Mouse (Mus musculus) forebrain, embryonic 16.5 days (tissue): ENCODE data around the gene Hras. TPM values are rescaled to one million over a fixed set of nuclear protein-coding genes. Genes with fewer than 3 reads are reported as not detected.

ENCODE experiments used
- ATAC-seq: fragments of 200-750 bp; cut with Nextera tagmentation; 2 replicates; pipeline ENCODE4 v1.8.0; 2017; ENCODE audit warnings: mild to moderate bottlenecking, moderate library complexity
- H3K27ac ChIP-seq: fragments of 300-500 bp; sonication (generic); 2 replicates; pipeline ENCODE4 v1.5.1; 2014; ENCODE audit warnings: low read length, control low read depth
- H3K27me3 ChIP-seq: fragments of 300-500 bp; sonication (generic); replicated peaks from 2 replicates; pipeline ENCODE4 v1.6.1; 2014; ENCODE audit warnings: low read length; ENCODE audit not compliant: control insufficient read depth, insufficient read depth
- H3K36me3 ChIP-seq: fragments of 300-500 bp; sonication (generic); 2 replicates; pipeline ENCODE4 v1.6.1; 2014; ENCODE audit not compliant: control insufficient read depth, insufficient read depth
- H3K4me1 ChIP-seq: fragments of 300-500 bp; sonication (generic); replicated peaks from 2 replicates; pipeline ENCODE4 v1.6.1; 2014; ENCODE audit warnings: low read length; ENCODE audit not compliant: control insufficient read depth, insufficient read depth
- H3K4me2 ChIP-seq: fragments of 300-500 bp; sonication (generic); 2 replicates; pipeline ENCODE4 v1.6.1; 2014; ENCODE audit warnings: mild to moderate bottlenecking, low read length, control low read depth
- H3K4me3 ChIP-seq: fragments of 300-500 bp; sonication (generic); replicated peaks from 2 replicates; pipeline ENCODE4 v1.5.1; 2014; ENCODE audit warnings: mild to moderate bottlenecking, low read length, control low read depth
- H3K9ac ChIP-seq: fragments of 300-500 bp; sonication (generic); replicated peaks from 2 replicates; pipeline ENCODE4 v1.6.1; 2014; ENCODE audit warnings: low read depth, low read length, control low read depth
- H3K9me3 ChIP-seq: fragments of 300-500 bp; sonication (generic); 2 replicates; pipeline ENCODE4 v1.6.1; 2016; ENCODE audit warnings: low read length; ENCODE audit not compliant: control insufficient read depth
- WGBS: fragments of 180-500 bp; shearing (Covaris S2); extraction: QIAGEN DNeasy Blood & Tissue Kit; methylation state at CpG from one replicate; pipeline ENCODE4 v1.1.7; 2014; 5-methylcytosine and 5-hydroxymethylcytosine counted together
- polyA plus RNA-seq: library from polyadenylated mRNA; unstranded; fragments of >200 nt; fragmentation: Nextera tagmentation; extraction: Ambion mirVana; gene quantifications from 2 replicates; pipeline ENCODE4 v1.2.1, GENCODE M21; 2015

The Hras gene
- polyA plus RNA-seq, 1 experiment from 2014 or later: 113 TPM

DNA sequence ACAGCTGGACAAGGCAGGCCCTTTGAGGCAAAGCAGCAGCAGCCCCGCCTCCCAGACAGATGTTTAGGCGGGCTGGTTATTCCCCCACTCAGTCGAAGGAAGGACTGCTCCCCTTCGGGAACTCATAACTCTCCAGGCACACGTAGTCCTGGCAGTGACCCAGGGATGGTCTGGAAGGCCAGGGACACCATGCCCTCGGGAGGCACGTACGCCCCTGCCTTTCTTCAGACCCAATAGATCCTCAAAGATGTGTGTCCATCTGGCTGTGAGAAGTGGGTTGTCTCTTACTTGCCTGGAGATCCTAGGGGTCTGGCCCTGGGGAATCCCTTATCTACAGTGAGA is 28.3 kb upstream of the Hras start:
- H3K9ac ChIP-seq: peak overlapping the region; percentile 60
- no peaks in the 10 kb centered on the region for H3K36me3 ChIP-seq
- H3K9me3 ChIP-seq: no peaks in the 10 kb centered on the region
- H3K27me3 ChIP-seq: no peaks in the 10 kb centered on the region
- peaks cover 14% of the 10 kb centered on the region for H3K4me1 ChIP-seq
- H3K4me2 ChIP-seq: peak overlapping the region; percentile 75
- ATAC-seq: no peak
- 3% methylated on average over 8 of the region's 8 CpGs for WGBS
- peak overlapping the region; percentile 38; the same call in 1 of the 2 replicates for H3K27ac ChIP-seq
- H3K4me3 ChIP-seq: peak overlapping the region; percentile 47

DNA sequence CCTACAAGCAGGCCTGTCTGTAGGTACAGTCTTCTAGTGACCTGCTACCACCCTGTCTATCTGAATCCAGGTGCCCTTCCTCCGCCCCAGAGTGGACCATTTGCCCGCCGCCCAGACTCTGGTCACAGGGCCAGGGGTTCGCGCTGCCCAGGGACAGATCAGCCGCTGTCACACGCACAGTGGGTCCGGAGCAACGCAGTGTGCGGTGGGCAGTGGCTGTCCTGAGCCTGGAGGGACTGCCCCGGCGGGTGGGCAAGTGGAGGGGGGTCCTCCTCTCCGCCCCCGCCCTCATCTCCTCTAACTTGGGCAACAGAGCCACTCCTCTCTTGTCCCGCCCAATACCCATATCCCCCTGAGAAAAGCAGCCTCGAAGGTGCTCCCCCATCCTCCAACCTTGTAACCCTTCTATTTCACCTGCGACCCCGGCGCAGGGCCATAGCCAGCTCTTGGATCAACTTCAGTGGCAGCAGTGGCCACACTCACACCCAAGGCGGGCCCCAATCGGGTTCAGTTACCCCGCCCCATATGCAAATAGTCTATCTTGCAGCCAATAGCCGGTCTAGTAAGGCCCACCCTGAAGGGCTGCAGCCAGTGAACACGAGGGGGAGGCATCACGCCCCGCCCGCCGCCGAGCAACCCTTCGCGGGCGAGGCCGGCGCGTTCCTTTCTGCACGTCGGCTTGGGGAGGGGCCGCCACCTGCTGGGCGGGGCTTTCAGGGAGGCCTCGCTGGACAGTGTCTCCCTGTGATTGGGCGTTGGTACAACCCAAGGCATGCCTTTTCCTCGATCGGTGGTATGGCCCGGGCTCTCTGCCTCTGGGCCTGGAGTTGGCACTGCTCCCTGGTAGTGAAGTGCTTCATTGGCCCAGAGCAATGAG is 27.7 kb upstream of the Hras start:
- Histone ChIP-seq H3K27ac (peak overlapping the region; percentile 61), H3K27me3 (no peaks in the 10 kb centered on the region), H3K9ac (peak overlapping the region; percentile 60), H3K36me3 (no peaks in the 10 kb centered on the region), H3K9me3 (no peaks in the 10 kb centered on the region), H3K4me1 (peaks cover 19% of the 10 kb centered on the region), H3K4me2 (peak overlapping the region; percentile 75), H3K4me3 (peak overlapping the region; percentile 47)
- 2% methylated on average over 44 of the region's 44 CpGs for WGBS
- peak; percentile 97 for ATAC-seq

DNA sequence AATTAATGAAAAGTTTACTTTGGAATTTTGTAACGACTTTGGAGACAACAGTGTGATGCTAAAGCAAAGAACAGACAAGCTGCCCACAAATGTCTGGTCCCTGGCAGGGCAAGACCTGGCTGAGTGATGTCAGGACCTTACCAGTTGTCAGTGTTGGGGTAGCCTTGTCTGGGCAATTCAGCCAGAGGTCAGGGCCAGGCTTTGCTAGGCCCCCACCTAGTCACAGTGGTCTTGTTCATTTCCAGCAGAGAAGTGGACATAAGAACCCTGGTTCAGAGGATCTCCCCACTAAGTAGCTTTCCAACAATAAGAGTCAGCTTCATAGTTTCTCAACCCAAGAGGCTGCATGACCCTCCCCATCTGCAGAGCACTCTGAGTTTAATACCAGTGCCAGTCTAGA is 26.6 kb upstream of the Hras start:
- ATAC-seq: no peak
- Histone ChIP-seq H3K27ac (no peak overlapping the region), H3K36me3 (no peaks in the 10 kb centered on the region), H3K9ac (no peak overlapping the region), H3K4me3 (no peak overlapping the region), H3K27me3 (no peaks in the 10 kb centered on the region), H3K9me3 (no peaks in the 10 kb centered on the region), H3K4me1 (peaks cover 25% of the 10 kb centered on the region), H3K4me2 (no peak overlapping the region)
- 74% methylated on average over 1 of the region's 1 CpGs for WGBS

DNA sequence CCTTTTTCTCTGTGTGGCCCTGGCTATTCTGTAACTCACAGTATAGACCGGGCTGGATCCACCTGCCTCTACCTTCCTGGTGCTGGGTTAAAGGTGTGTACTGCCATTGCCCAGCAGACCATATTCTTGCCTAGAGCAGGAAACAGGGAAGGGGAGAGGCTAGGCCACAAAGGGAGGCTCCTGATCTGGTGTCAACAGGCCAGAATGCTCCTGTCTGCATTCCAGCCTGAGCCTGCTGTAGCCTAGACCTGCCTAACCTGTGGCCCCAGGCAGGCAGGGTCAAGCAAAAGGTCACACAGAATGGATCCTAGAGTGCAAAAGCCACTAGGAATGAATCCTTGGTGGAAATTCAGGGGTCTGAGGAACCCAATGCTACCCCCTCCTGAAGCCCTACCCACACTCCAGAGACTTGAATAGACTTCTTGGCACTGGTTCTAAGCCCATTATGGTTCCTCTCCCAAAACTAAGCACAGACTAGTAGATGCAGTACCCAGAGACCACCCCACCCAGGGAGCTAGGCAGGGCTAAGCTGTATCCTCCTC is 25.8 kb upstream of the Hras start:
- H3K9me3 ChIP-seq: no peaks in the 10 kb centered on the region
- 94% methylated on average over 1 of the region's 1 CpGs for WGBS
- no peak overlapping the region for H3K27ac ChIP-seq
- no peaks in the 10 kb centered on the region for H3K27me3 ChIP-seq
- no peaks in the 10 kb centered on the region for H3K36me3 ChIP-seq
- no peak overlapping the region for H3K4me2 ChIP-seq
- H3K9ac ChIP-seq: no peak overlapping the region
- H3K4me1 ChIP-seq: peaks cover 29% of the 10 kb centered on the region
- ATAC-seq: no peak
- no peak overlapping the region for H3K4me3 ChIP-seq

DNA sequence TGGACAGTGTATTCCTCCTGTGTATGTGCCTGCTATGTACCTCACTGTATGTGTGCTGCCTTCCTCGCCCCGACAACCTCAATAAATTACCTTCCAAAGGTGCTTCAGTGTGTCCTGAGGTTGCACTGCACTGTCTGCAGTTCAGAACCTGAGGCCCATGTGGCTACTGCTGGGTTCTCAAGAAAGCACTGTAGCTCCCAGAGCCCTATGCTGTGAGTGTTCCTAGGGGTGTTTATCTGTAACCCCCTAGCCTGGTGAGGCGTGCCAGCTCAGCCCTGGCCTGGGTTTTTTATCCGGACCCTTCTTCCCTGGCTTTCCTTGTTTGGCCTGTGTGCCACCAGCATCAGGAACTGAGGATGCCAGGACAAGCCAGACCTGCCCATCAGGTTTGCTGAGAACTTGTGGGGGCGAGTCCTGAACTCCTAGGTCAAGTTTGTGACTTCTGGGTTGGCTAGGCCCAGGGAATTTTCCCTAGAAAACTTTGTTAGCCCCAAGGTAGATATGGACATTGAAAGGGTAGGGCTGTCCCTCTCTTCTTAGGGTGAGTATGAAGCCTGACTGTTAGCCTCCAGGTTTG is 24.8 kb upstream of the Hras start:
- H3K4me2 ChIP-seq: no peak overlapping the region
- no peak for ATAC-seq
- no peak overlapping the region for H3K9ac ChIP-seq
- peaks cover 29% of the 10 kb centered on the region for H3K4me1 ChIP-seq
- H3K4me3 ChIP-seq: no peak overlapping the region
- no peaks in the 10 kb centered on the region for H3K9me3 ChIP-seq
- no peak overlapping the region for H3K27ac ChIP-seq
- no peaks in the 10 kb centered on the region for H3K36me3 ChIP-seq
- WGBS: 94% methylated on average over 5 of the region's 5 CpGs
- no peaks in the 10 kb centered on the region for H3K27me3 ChIP-seq

DNA sequence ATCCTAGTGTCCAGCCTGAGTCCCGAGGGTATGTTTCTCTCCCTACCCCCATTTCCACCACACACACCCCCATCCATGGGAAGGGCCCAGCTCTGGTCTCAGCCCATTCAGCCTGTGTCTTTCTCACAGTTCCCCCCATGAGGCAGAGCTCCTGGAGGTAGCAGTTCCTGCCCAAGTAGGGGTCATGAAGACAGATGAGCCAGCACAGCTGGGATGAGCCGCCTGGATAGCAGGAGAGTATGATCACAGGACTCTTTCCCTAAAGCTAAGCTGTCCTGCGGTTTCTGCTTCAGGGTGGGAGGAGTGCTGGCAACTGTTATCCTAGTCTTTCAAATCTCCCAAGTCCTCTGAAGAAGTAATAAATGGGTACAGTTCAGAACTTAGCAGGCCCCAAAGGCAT is 24.3 kb upstream of the Hras start:
- H3K4me3 ChIP-seq: no peak overlapping the region
- no peak overlapping the region for H3K4me2 ChIP-seq
- no peaks in the 10 kb centered on the region for H3K9me3 ChIP-seq
- 87% methylated on average over 3 of the region's 3 CpGs for WGBS
- no peaks in the 10 kb centered on the region for H3K27me3 ChIP-seq
- peaks cover 29% of the 10 kb centered on the region for H3K4me1 ChIP-seq
- no peak overlapping the region for H3K9ac ChIP-seq
- H3K27ac ChIP-seq: no peak overlapping the region
- ATAC-seq: no peak
- H3K36me3 ChIP-seq: no peaks in the 10 kb centered on the region

DNA sequence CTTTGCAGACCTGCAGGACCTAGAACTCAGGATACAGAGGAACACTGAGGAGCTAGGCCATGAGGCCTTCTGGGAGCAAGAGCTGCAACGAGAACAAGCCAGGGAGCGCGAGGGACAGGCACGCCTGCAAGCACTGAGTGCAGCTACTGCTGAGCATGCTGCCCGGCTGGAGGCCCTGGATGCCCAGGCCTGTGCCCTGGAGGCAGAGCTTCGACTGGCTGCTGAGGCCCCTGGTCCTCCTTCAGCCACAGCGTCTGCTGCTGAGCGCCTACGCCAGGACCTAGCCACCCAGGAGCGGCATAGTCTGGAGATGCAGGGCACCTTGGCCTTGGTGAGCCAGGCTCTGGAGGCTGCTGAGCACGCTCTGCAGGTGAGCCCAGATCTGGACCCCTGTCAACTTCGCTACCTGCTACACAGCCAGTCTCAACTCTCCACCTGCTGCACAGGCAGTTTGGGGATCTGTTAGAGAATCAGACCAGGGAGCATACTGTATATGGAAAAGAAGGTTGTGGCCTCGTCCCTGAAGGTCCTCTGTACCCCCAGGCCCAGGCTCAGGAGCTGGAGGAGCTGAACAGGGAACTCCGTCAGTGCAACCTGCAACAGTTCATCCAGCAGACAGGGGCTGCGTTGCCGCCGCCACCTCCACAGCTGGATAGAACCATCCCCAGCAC is 23.7 kb upstream of the Hras start:
- Histone ChIP-seq H3K9ac (no peak overlapping the region), H3K27ac (no peak overlapping the region), H3K4me3 (no peak overlapping the region), H3K4me1 (peaks cover 26% of the 10 kb centered on the region), H3K36me3 (no peaks in the 10 kb centered on the region), H3K27me3 (no peaks in the 10 kb centered on the region), H3K9me3 (no peaks in the 10 kb centered on the region), H3K4me2 (no peak overlapping the region)
- ATAC-seq: no peak
- WGBS: 90% methylated on average over 17 of the region's 17 CpGs

DNA sequence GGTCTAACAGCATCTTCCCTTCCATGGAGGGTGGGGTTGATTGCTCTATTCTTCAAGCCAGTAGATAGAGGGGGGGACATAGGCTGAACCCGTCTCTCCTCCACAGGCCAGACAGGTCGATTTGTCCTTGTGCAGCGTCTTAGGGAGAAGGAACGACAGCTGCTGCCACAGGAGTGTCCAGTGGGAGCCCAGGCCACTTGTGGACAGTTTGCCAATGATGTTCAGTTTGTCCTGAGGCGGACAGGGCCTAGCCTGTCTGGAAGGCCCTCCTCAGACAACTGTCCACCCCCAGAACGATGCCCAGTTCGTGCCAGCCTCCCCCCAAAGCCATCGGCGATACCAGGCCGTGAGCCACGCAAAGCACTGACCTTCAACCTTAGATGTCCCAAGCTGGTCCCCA is 23.1 kb upstream of the Hras start:
- no peak for ATAC-seq
- Histone ChIP-seq H3K36me3 (no peaks in the 10 kb centered on the region), H3K9me3 (no peaks in the 10 kb centered on the region), H3K27ac (no peak overlapping the region), H3K4me3 (no peak overlapping the region), H3K9ac (no peak overlapping the region), H3K4me2 (no peak overlapping the region), H3K4me1 (peaks cover 21% of the 10 kb centered on the region), H3K27me3 (no peaks in the 10 kb centered on the region)
- 90% methylated on average over 11 of the region's 11 CpGs for WGBS
